Mouse (Mus musculus): Measurements from ENCODE around the gene Fthl17e. TPM values are rescaled to one million over a fixed set of nuclear protein-coding genes. Genes with fewer than 3 reads are reported as not detected.
"Not testable (repeated sequence)": the region's sequence is repeated elsewhere in the genome, so short reads cannot be mapped to it uniquely, and the experiment has no call there.

Gene Fthl17e
- polyA plus RNA-seq (2016; fragmentation: Nextera tagmentation; extraction: Ambion mirVana) = not detected in 2 replicates

DNA sequence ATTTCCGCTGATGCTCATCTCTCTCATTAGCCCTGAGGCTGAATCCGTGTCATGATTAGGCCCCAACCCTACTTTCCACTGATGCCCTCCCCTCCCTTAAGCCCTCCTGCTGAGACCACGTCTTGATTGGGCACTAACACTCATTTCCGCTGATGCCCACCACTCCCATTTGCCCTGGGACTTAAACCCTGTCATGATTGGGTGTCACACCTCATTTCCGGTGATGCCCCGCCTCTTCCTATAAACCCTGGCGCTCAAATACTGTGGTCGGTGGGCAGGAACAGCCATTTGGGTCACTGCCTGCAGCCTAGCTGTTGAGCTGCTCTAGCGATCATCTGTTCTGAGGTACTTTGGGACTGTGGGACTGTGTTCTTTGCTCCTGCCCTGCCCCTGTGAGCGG, at the start of gene Fthl17e:
Gene Fthl17e, plus strand, starts transcription at position 301 of the 400 bp plus-strand sequence.
- not testable (repeated sequence) for H3K27me3 ChIP-seq; H3K4me3 ChIP-seq; H3K36me3 ChIP-seq; H3K9me3 ChIP-seq; H3K4me2 ChIP-seq (replicated peaks); H3K27ac ChIP-seq; H3K9ac ChIP-seq; ATAC-seq (ENCODE audit: insufficient number of reproducible peaks, insufficient read depth, low FRiP score, low TSS enrichment); H3K4me1 ChIP-seq
- 100% methylated on average over 1 of the region's 10 CpGs for WGBS

- H3K9ac ChIP-seq; H3K27ac ChIP-seq; H3K4me2 ChIP-seq (replicated peaks); H3K9me3 ChIP-seq; H3K4me3 ChIP-seq; ATAC-seq (ENCODE audit: insufficient number of reproducible peaks, insufficient read depth, low FRiP score, low TSS enrichment); H3K36me3 ChIP-seq; H3K27me3 ChIP-seq; H3K4me1 ChIP-seq: not testable (repeated sequence)
- no CpG with 5 or more reads among the region's 9 CpGs for WGBS
These were observed 46.6 kb upstream of the Fthl17e start, which contains the start of gene Fthl17d for GRCm38 (mm10) chrX:8986655-8987054. TSS of gene Fthl17d (minus strand) at chrX:8986755.

GRCm38 (mm10) chrX:9016079-9016478, 17.2 kb upstream of the Fthl17e start:
- H3K9ac ChIP-seq = no peak overlapping the region
- no peaks in the 10 kb centered on the region for H3K4me1 ChIP-seq
- no peaks in the 10 kb centered on the region for H3K27me3 ChIP-seq
- no peaks in the 10 kb centered on the region for H3K9me3 ChIP-seq
- H3K27ac ChIP-seq = no peak overlapping the region
- H3K36me3 ChIP-seq = no peaks in the 10 kb centered on the region
- no peak for ATAC-seq (ENCODE audit: insufficient number of reproducible peaks, insufficient read depth, low FRiP score, low TSS enrichment)
- 29% methylated on average over 1 of the region's 1 CpGs for WGBS
- no peak overlapping the region for H3K4me2 ChIP-seq (replicated peaks)
- H3K4me3 ChIP-seq = no peak overlapping the region

- WGBS = 63% methylated on average over 10 of the region's 10 CpGs
- no peak overlapping the region for H3K27ac ChIP-seq
- H3K4me2 ChIP-seq (replicated peaks) = no peak overlapping the region
- H3K9me3 ChIP-seq = no peaks in the 10 kb centered on the region
- no peak overlapping the region for H3K4me3 ChIP-seq
- no peak for ATAC-seq (ENCODE audit: insufficient number of reproducible peaks, insufficient read depth, low FRiP score, low TSS enrichment)
- no peaks in the 10 kb centered on the region for H3K27me3 ChIP-seq
- H3K36me3 ChIP-seq = no peaks in the 10 kb centered on the region
- no peaks in the 10 kb centered on the region for H3K4me1 ChIP-seq
- H3K9ac ChIP-seq = no peak overlapping the region
These were observed 13.8 kb upstream of the Fthl17e start for GRCm38 (mm10) chrX:9019481-9019880.

DNA sequence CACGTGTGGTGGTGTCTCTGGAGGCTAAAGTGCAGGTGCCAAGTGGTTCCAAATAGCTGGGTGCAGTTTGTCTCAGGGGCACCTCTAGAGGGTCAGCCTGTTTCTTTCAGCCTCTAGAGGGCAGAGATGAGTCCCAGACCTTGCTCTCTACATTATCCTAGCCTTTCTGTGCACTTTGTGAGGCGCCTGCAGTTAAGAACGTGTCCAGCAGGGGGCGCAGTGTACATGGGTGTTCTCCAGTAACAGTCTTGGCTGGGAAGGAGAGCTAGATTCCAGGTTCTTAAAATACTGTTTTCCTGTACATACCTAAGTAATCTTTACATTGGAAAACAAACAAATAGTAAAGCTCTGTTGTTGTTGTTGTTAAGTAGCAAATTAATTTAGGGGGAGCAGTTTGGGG, 8.3 kb downstream of the Fthl17e start:
- H3K36me3 ChIP-seq; H3K27ac ChIP-seq; H3K4me2 ChIP-seq (replicated peaks); H3K4me1 ChIP-seq; H3K9ac ChIP-seq; H3K27me3 ChIP-seq; ATAC-seq (ENCODE audit: insufficient number of reproducible peaks, insufficient read depth, low FRiP score, low TSS enrichment); H3K4me3 ChIP-seq; H3K9me3 ChIP-seq: not testable (repeated sequence)
- 40% methylated on average over 3 of the region's 4 CpGs for WGBS

DNA sequence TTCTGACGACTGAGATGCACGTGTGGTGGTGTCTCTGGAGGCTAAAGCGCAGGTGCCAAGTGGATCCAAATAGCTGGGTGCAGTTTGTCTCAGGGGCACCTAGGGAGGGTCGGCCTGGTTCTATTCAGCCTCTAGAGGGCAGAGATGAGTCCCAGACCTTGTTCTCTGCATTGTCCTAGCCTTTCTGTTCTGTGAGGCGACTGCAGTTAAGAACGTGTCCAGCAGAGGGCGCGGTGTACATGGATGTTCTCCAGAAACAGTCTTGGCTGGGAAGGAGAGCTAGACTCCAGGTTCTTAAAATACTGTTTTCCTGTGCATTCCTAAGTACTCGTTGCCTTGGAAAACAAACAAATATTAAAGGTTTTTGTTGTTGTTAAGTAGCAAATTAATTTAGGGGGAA, 27.7 kb downstream of the Fthl17e start:
- H3K4me3 ChIP-seq; ATAC-seq (ENCODE audit: insufficient number of reproducible peaks, insufficient read depth, low FRiP score, low TSS enrichment); H3K27ac ChIP-seq; H3K27me3 ChIP-seq; H3K4me2 ChIP-seq (replicated peaks); H3K36me3 ChIP-seq; H3K9me3 ChIP-seq; H3K4me1 ChIP-seq; H3K9ac ChIP-seq: not testable (repeated sequence)
- WGBS = 20% methylated on average over 9 of the region's 9 CpGs

GRCm38 (mm10) chrX:9062101-9062500, 28.8 kb downstream of the Fthl17e start:
- Histone ChIP-seq H3K4me3 (no peak overlapping the region), H3K4me1 (no peaks in the 10 kb centered on the region), H3K4me2 (replicated peaks) (no peak overlapping the region), H3K27me3 (no peaks in the 10 kb centered on the region), H3K9ac (no peak overlapping the region), H3K36me3 (no peaks in the 10 kb centered on the region), H3K9me3 (no peaks in the 10 kb centered on the region), H3K27ac (no peak overlapping the region)
- WGBS = 95% methylated on average over 4 of the region's 4 CpGs
- ATAC-seq (ENCODE audit: insufficient number of reproducible peaks, insufficient read depth, low FRiP score, low TSS enrichment) = no peak

GRCm38 (mm10) chrX:9062715-9063114, 29.4 kb downstream of the Fthl17e start, which contains the start of gene Fthl17f:
TSS of gene Fthl17f (plus strand) at chrX:9063015.
- H3K36me3 ChIP-seq; H3K9me3 ChIP-seq; H3K27me3 ChIP-seq; H3K9ac ChIP-seq; H3K4me3 ChIP-seq; H3K4me1 ChIP-seq; H3K27ac ChIP-seq; ATAC-seq (ENCODE audit: insufficient number of reproducible peaks, insufficient read depth, low FRiP score, low TSS enrichment); H3K4me2 ChIP-seq (replicated peaks): not testable (repeated sequence)
- WGBS = 92% methylated on average over 11 of the region's 11 CpGs

- WGBS = 20% methylated on average over 8 of the region's 10 CpGs
- ATAC-seq (ENCODE audit: insufficient number of reproducible peaks, insufficient read depth, low FRiP score, low TSS enrichment); H3K9me3 ChIP-seq; H3K27me3 ChIP-seq; H3K4me1 ChIP-seq; H3K4me2 ChIP-seq (replicated peaks); H3K4me3 ChIP-seq; H3K27ac ChIP-seq; H3K36me3 ChIP-seq; H3K9ac ChIP-seq: not testable (repeated sequence)
These were observed 44.4 kb downstream of the Fthl17e start for GRCm38 (mm10) chrX:9077699-9078098.

Other genes starting within 250 kb of the Fthl17e start
- gene Ssxb5, start 229.8 kb upstream of the Fthl17e start, polyA plus RNA-seq (2016; fragmentation: Nextera tagmentation; extraction: Ambion mirVana) = not detected in 2 replicates
- not detected in 2 replicates for gene Gm6592, start 189.5 kb upstream of the Fthl17e start, polyA plus RNA-seq (2016; fragmentation: Nextera tagmentation; extraction: Ambion mirVana)
- gene Gm5751, start 159.2 kb upstream of the Fthl17e start, polyA plus RNA-seq (2016; fragmentation: Nextera tagmentation; extraction: Ambion mirVana) = not detected in 2 replicates
- 8.0 and 9.3 TPM in 2 replicates for gene B630019K06Rik, start 141.1 kb upstream of the Fthl17e start, polyA plus RNA-seq (2016; fragmentation: Nextera tagmentation; extraction: Ambion mirVana)
- gene Fthl17b, start 70.5 kb upstream of the Fthl17e start, polyA plus RNA-seq (2016; fragmentation: Nextera tagmentation; extraction: Ambion mirVana) = not detected in 2 replicates
- not detected in 2 replicates for gene Fthl17c, start 56.9 kb upstream of the Fthl17e start, polyA plus RNA-seq (2016; fragmentation: Nextera tagmentation; extraction: Ambion mirVana)
- gene Fthl17d, start 46.7 kb upstream of the Fthl17e start, polyA plus RNA-seq (2016; fragmentation: Nextera tagmentation; extraction: Ambion mirVana) = not detected in 2 replicates
- not detected in 2 replicates for gene Fthl17f, start 29.5 kb downstream of the Fthl17e start, polyA plus RNA-seq (2016; fragmentation: Nextera tagmentation; extraction: Ambion mirVana)
- not detected in 2 replicates for gene 4930402K13Rik, start 71.1 kb downstream of the Fthl17e start, polyA plus RNA-seq (2016; fragmentation: Nextera tagmentation; extraction: Ambion mirVana)
- 1.1 and 1.3 TPM in 2 replicates for gene Lancl3, start 166.4 kb downstream of the Fthl17e start, polyA plus RNA-seq (2016; fragmentation: Nextera tagmentation; extraction: Ambion mirVana)
- 0.28 TPM in 1 of 2 replicates, not detected in the other for gene Gm14862, start 223.4 kb downstream of the Fthl17e start, polyA plus RNA-seq (2016; fragmentation: Nextera tagmentation; extraction: Ambion mirVana)
- 2.3 and 2.6 TPM in 2 replicates for gene Xk, start 239.3 kb downstream of the Fthl17e start, polyA plus RNA-seq (2016; fragmentation: Nextera tagmentation; extraction: Ambion mirVana)